Mouse (Mus musculus): Measurements from ENCODE around the gene Il10rb.

GRCm38 (mm10) chr16:91463836-91464400 lies 58.0 kb downstream of the Il10rb start:
- TF ChIP-seq CTCF (conservative IDR thresholded peaks at IDR 0.05 in 1 of 2, IDR thresholded peaks at IDR 0.05 in 1 of 2; ENCODE audit: low read depth in 2 of 2, low read length in 2 of 2): no peak
- no peak for TF ChIP-seq HCFC1 (IDR thresholded peaks at IDR 0.05; ENCODE audit: low read depth, low read length)
- TF ChIP-seq ETS1 (conservative IDR thresholded peaks at IDR 0.05; ENCODE audit: low read depth, low read length): no peak
- TF ChIP-seq USF1 (IDR thresholded peaks at IDR 0.05; ENCODE audit: low read depth, low read length): no peak
- no peak for TF ChIP-seq JUN (IDR thresholded peaks at IDR 0.05; ENCODE audit: insufficient read depth, low read depth, low read length)
- TF ChIP-seq MYC (IDR thresholded peaks at IDR 0.05; ENCODE audit: low read depth, low read length): no peak
- TF ChIP-seq POLR2A (IDR thresholded peaks at IDR 0.05; ENCODE audit: low read depth, low read length): no peak
- TF ChIP-seq ZNF384 (IDR thresholded peaks at IDR 0.05; ENCODE audit: low read depth, low read length): no peak
- TF ChIP-seq MXI1 (IDR thresholded peaks at IDR 0.05; ENCODE audit: low read depth, low read length): no peak
- no peak for TF ChIP-seq CHD2 (IDR thresholded peaks at IDR 0.05; ENCODE audit: low read length)
- TF ChIP-seq GABPA (IDR thresholded peaks at IDR 0.05; ENCODE audit: insufficient replicate concordance, low read depth, low read length): no peak

Measured in CH12.LX (cell line).